Mouse (Mus musculus) hindbrain, embryonic 13.5 days (tissue): ENCODE results near the gene Inpp5k. TPM values are rescaled to one million over a fixed set of nuclear protein-coding genes. Genes with fewer than 3 reads are reported as not detected.
A peak's percentile ranks its signal among the peaks of the same experiment; 100 is the strongest.

Experiments
- ATAC-seq: fragments of 200-750 bp; cut with Nextera tagmentation; 2 replicates; pipeline ENCODE4 v1.8.0; 2017; ENCODE audit warnings: moderate TSS enrichment; ENCODE audit not compliant: low FRiP score
- H3K27ac ChIP-seq: fragments of 300-500 bp; sonication (generic); 2 replicates; pipeline ENCODE4 v1.5.1; 2015; ENCODE audit warnings: inconsistent platforms, mild to moderate bottlenecking, moderate library complexity
- H3K27me3 ChIP-seq: fragments of 300-500 bp; sonication (generic); 2 replicates; pipeline ENCODE4 v1.6.1; 2015; ENCODE audit warnings: mild to moderate bottlenecking, inconsistent platforms
- H3K36me3 ChIP-seq: fragments of 300-500 bp; sonication (generic); 2 replicates; pipeline ENCODE4 v1.6.1; 2015; ENCODE audit warnings: mild to moderate bottlenecking, inconsistent platforms
- H3K4me1 ChIP-seq: fragments of 300-500 bp; sonication (generic); replicated peaks from 2 replicates; pipeline ENCODE4 v1.6.1; 2015; ENCODE audit warnings: inconsistent platforms
- H3K4me2 ChIP-seq: fragments of 300-500 bp; sonication (generic); 2 replicates; pipeline ENCODE4 v1.6.1; 2015; ENCODE audit warnings: inconsistent platforms, mild to moderate bottlenecking, moderate library complexity
- H3K4me3 ChIP-seq: fragments of 300-500 bp; sonication (generic); 2 replicates; pipeline ENCODE4 v1.5.1; 2015; ENCODE audit warnings: mild to moderate bottlenecking, inconsistent platforms
- H3K9ac ChIP-seq: fragments of 300-500 bp; sonication (generic); 2 replicates; pipeline ENCODE4 v1.6.1; 2015; ENCODE audit warnings: mild to moderate bottlenecking, inconsistent platforms
- H3K9me3 ChIP-seq: fragments of 300-500 bp; sonication (generic); 2 replicates; pipeline ENCODE4 v1.6.1; 2016; ENCODE audit warnings: inconsistent platforms
- WGBS: fragments of 180-500 bp; shearing (Covaris S2); methylation state at CpG from one replicate; pipeline ENCODE4 v1.1.7; 2015; 5-methylcytosine and 5-hydroxymethylcytosine counted together
- polyA plus RNA-seq: library from polyadenylated mRNA; unstranded; fragments of >200 nt; fragmentation: Nextera tagmentation; extraction: Ambion mirVana; gene quantifications from 2 replicates; pipeline ENCODE4 v1.2.1, GENCODE M21; 2015

Gene Inpp5k
- 38.8 and 41.2 TPM in 2 replicates for polyA plus RNA-seq

DNA sequence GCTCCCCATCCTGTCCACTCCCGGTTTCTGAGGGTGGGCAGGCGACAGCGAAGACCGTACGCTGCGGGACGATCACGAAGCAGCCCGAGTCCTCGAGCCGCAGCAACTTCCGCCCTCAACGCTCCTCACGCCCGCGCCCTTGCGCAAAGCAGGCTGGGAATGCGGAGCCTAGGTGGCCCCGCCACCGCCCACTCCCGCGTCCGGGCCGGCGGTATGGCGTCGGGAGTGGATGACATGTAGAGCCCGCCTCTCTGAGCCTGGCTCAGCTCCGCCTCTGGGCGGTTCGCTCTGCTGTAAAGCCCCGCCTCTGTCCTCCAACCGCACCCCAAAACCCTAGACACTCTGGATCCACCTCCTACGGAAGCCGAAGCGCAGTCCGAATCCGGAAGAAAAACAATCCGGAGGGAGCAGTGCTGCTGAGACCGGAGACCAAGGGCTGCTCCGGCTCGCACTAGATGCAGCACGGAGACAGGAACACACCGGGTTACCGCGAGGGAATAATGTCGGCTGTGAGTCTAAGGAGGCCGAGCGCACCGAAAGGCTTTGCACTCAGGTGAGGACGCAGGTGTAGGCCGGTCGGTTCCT lies at the start of gene Inpp5k:
Inpp5k (plus strand) TSS at position 344 of the 585 bp plus-strand sequence.
- peaks cover 55% of the 10 kb centered on the region for H3K36me3 ChIP-seq
- peak; percentile 99 for ATAC-seq
- no peaks in the 10 kb centered on the region for H3K27me3 ChIP-seq
- no peaks in the 10 kb centered on the region for H3K9me3 ChIP-seq
- H3K4me1 ChIP-seq, result peaks cover 28% of the 10 kb centered on the region
- H3K27ac ChIP-seq, result peak within 1 kb of the TSS; percentile 86
- WGBS, result under 1% methylated on average over 53 of the region's 53 CpGs
- peak within 1 kb of the TSS; percentile 77 for H3K4me2 ChIP-seq
- H3K4me3 ChIP-seq, result peak within 1 kb of the TSS; percentile 68
- peak within 1 kb of the TSS; percentile 82 for H3K9ac ChIP-seq

DNA sequence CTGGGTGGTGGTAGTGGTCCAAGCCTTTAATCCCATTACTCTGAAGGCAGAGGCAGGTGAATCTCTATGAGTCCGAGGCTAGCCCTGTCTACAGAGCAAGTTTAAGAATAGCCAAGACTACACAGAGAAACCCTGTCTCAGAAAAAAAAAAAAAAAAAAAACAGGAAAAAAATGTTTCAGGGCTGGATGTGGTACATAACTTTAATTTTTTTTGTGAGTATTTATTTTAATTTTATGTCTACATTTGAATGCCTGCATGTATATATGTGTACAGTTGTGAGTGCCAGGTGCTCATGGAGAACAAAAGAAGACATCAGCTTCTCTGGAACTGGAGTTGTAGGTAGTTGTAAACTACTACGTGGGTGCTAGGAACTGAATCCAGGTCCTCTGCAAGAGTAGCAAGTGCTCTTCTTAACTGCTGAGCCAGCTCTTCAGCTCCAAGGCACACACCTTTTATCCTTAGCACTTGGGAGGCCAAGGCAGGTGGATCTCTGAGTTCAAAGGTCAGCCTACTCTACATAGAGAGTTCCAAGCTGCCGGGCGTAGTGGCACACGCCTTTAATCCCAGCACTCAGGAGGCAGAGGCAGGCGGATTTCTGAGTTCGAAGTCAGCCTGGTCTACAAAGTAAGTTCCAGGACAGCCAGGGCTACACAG lies 49.2 kb upstream of the Inpp5k start:
- Histone ChIP-seq H3K36me3 (no peaks in the 10 kb centered on the region), H3K9me3 (no peaks in the 10 kb centered on the region), H3K4me2 (no peak overlapping the region), H3K27ac (no peak overlapping the region), H3K9ac (no peak overlapping the region), H3K4me3 (no peak overlapping the region), H3K27me3 (no peaks in the 10 kb centered on the region), H3K4me1 (peaks cover 8% of the 10 kb centered on the region)
- WGBS, result 94% methylated on average over 7 of the region's 7 CpGs
- no peak for ATAC-seq

DNA sequence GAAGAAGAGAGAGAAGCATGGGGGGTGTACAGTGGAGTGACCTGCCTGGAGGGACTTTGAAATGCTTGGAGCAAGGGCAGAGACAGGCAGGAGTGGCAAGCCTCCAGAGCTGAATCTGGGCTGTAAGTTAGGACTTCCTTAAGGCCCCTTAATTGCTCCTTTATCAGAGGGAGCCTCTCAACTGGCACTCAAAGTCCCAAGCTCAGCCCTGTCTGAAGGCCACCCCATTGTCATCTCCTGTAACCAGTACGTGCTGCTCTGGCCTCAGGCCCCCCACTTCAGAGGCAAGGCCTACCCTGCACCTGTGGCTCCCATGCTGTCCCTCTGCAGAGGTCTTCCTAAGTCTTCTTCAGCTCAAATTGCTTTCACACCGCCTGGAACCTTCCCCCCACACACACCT lies 47.3 kb upstream of the Inpp5k start:
- Histone ChIP-seq H3K4me3 (no peak overlapping the region), H3K9ac (no peak overlapping the region), H3K9me3 (no peaks in the 10 kb centered on the region), H3K4me1 (peaks cover 8% of the 10 kb centered on the region), H3K27ac (no peak overlapping the region), H3K4me2 (no peak overlapping the region), H3K36me3 (no peaks in the 10 kb centered on the region), H3K27me3 (no peaks in the 10 kb centered on the region)
- 63% methylated on average over 2 of the region's 2 CpGs for WGBS
- no peak for ATAC-seq

DNA sequence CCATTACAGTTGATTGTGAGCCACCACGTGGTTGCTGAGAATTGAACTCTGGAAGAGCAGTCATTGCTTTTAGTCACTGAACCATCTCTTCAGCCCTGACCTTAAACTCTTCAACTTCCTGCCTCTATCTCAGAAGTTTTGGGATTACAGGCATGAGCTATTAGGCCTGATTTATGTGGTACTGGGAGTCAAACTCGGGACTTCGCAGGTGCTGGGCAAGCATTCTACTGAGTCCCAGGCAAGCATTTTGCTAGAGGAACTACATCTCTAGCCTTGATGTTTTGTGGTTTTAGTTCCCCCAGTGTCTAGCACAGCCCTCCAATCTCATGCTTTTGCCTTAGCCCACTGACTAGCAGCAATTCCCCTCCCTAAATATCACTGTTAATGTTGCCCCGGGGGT lies 45.7 kb upstream of the Inpp5k start:
- H3K9ac ChIP-seq, result no peak overlapping the region
- no peaks in the 10 kb centered on the region for H3K9me3 ChIP-seq
- no peak for ATAC-seq
- H3K4me1 ChIP-seq, result peaks cover 23% of the 10 kb centered on the region
- no peak overlapping the region for H3K27ac ChIP-seq
- WGBS, result 92% methylated on average over 4 of the region's 4 CpGs
- no peaks in the 10 kb centered on the region for H3K36me3 ChIP-seq
- H3K4me2 ChIP-seq, result no peak overlapping the region
- H3K4me3 ChIP-seq, result no peak overlapping the region
- H3K27me3 ChIP-seq, result no peaks in the 10 kb centered on the region

DNA sequence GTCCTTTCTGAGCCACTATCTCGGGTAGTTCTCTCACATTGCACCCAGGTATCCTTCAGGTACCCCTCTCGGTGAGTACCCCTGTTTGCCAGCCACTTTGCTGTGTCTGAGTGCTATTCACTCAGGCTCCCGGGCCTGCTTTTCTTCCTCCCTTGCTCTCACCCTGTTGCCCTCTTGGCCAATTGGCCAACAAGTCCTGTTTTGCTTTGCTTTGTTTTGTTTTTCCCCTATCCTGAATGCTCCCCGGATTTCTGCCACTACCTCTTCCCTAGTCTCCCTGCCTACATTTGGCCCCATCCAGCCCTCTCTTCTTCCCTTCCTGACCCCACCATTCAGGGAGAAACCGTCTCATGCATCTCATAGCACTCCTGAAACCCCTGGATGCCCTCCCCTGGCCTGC lies 44.8 kb upstream of the Inpp5k start:
- no peak overlapping the region for H3K9ac ChIP-seq
- no peak overlapping the region for H3K4me2 ChIP-seq
- no peak overlapping the region for H3K4me3 ChIP-seq
- no peaks in the 10 kb centered on the region for H3K9me3 ChIP-seq
- 83% methylated on average over 5 of the region's 5 CpGs for WGBS
- no peaks in the 10 kb centered on the region for H3K36me3 ChIP-seq
- no peaks in the 10 kb centered on the region for H3K27me3 ChIP-seq
- ATAC-seq, result no peak
- H3K4me1 ChIP-seq, result peaks cover 30% of the 10 kb centered on the region
- no peak overlapping the region for H3K27ac ChIP-seq

DNA sequence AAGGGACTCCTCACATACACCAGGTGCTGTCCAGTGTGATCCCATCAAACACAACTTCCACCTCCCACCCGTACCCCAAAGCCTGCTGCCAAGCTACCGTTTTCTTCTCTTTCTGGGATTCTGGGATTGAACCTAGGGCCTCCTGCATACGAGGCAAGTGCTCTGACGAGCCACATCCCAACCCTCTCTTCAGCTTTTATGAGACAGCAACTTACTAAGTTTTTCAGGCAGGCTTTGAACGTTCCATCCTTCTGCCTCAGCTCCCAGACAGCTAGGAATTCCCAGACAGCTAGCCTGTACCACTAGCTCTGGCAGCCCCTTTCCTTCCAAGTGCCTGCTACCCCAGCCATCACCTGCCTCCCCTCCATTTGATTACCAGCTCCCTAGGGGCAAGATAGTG lies 43.8 kb upstream of the Inpp5k start:
- H3K27ac ChIP-seq, result no peak overlapping the region
- no peaks in the 10 kb centered on the region for H3K27me3 ChIP-seq
- H3K4me3 ChIP-seq, result no peak overlapping the region
- peak overlapping the region; percentile 94; the same call in 1 of the 2 replicates for H3K4me2 ChIP-seq
- peaks cover 8% of the 10 kb centered on the region for H3K36me3 ChIP-seq
- ATAC-seq, result no peak
- H3K4me1 ChIP-seq, result peaks cover 39% of the 10 kb centered on the region
- WGBS, result 81% methylated on average over 5 of the region's 5 CpGs
- H3K9me3 ChIP-seq, result no peaks in the 10 kb centered on the region
- no peak overlapping the region; the same call in 1 of the 2 replicates for H3K9ac ChIP-seq

DNA sequence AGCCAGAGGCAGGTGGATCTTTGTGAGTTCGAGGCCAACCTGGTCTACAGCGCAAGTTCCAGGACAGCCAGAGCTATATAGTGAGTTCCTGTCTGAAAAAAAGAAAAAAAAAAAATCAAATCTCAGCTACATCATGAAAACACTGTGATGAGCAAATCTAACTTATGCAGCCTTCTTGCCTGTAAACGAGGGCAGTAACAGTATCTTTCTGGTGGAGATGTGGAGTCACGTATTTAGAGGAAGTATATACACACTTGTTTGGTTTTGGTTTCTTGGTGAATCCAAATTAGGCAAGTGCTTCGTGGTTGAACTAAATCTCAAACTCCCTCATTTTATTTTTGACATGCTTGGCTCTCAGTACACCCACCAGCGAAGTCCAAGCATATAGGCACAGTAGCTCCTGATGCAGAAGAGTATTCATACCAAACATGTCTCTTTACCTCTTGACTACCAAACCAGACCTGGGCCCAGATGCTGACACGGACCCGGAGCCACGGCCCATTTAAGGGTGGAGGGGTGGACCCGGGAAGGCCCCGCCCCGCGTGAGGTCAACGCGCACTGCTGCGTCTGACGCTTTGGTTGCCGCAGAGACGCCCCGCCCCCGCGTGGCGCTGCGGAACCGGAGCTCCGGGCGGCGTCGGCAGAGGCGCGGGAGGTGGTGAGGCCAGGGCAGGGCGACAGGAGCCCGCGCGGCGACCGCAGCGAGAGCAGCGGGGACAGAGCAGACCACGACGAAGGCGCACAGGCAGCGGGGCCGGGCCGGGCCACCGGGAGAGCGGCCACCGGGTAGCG lies 43.1 kb upstream of the Inpp5k start, which contains the start of gene Pitpna:
Pitpna (plus strand) TSS at position 605 of the 792 bp plus-strand sequence.
- peak within 1 kb of the TSS; percentile 98 for H3K4me3 ChIP-seq
- peak; percentile 91 for ATAC-seq
- H3K9me3 ChIP-seq, result no peaks in the 10 kb centered on the region
- peak within 1 kb of the TSS; percentile 99 for H3K9ac ChIP-seq
- peak within 1 kb of the TSS; percentile 94 for H3K4me2 ChIP-seq
- H3K27me3 ChIP-seq, result no peaks in the 10 kb centered on the region
- H3K4me1 ChIP-seq, result peaks cover 39% of the 10 kb centered on the region
- WGBS, result 6% methylated on average over 49 of the region's 49 CpGs
- peak within 1 kb of the TSS; percentile 92 for H3K27ac ChIP-seq
- H3K36me3 ChIP-seq, result peaks cover 15% of the 10 kb centered on the region

DNA sequence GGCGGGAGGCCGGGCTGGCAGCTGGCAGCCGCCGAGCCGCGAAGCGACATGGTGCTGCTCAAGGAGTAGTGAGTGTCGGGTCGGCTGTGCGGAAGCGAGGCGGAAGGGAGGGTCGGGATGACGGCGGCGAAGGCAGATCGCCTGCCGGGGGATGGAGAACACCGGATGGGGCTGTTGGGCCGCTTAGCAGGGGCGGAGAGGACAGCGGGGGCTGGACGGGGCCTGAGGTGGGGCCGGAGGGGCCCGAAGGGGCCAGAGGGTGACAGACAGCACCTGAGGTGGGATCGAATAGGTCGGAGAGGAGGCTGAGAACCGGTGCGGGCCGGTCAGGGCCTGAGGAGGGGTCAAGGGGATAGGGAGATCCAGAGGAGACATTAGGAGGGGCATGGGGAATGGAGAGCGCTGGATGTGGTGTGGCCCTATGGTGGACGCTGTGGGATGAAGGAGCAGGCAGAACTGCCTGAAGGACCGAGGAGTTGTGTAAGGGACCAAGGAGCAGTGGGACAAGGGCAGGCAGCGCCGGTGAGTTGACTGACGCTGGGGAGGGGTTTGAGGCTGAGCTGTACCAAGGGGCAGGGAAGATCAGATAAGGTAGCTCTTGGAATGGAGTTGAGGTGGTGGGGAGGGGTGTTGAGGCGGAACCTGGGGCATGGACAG lies 42.4 kb upstream of the Inpp5k start:
- peak overlapping the region; percentile 98 for H3K4me3 ChIP-seq
- no peaks in the 10 kb centered on the region for H3K27me3 ChIP-seq
- peak overlapping the region; percentile 99 for H3K9ac ChIP-seq
- peak; percentile 84 for ATAC-seq
- H3K4me1 ChIP-seq, result peaks cover 39% of the 10 kb centered on the region
- peak overlapping the region; percentile 94 for H3K4me2 ChIP-seq
- H3K36me3 ChIP-seq, result peaks cover 22% of the 10 kb centered on the region
- H3K9me3 ChIP-seq, result no peaks in the 10 kb centered on the region
- WGBS, result 2% methylated on average over 37 of the region's 37 CpGs
- H3K27ac ChIP-seq, result peak overlapping the region; percentile 92

DNA sequence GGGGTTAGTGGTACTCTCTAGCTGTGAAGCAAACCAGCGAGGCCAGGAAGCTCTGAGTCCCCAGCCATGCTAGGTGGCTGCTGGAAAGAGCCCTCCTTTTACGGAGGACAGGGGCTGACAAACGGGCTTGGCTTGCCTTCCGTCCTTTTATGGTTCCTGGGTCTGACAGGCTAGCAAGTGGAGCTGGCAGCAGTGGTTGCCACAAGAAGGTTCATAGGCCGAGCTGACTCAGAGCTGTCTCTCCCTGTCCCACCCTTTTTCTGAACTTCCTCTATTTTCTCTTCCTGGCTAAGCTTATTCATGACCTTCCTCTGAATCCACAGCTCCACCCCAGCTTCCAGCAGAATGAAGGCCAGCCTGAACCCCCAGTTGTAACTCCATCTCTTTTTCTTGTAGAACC lies 38.2 kb upstream of the Inpp5k start:
- no peaks in the 10 kb centered on the region for H3K27me3 ChIP-seq
- no peak overlapping the region for H3K4me3 ChIP-seq
- H3K4me2 ChIP-seq, result no peak overlapping the region
- no peaks in the 10 kb centered on the region for H3K9me3 ChIP-seq
- no peak overlapping the region for H3K9ac ChIP-seq
- no peak for ATAC-seq
- WGBS, result 96% methylated on average over 5 of the region's 5 CpGs
- peaks cover 33% of the 10 kb centered on the region for H3K4me1 ChIP-seq
- peaks cover 62% of the 10 kb centered on the region for H3K36me3 ChIP-seq
- no peak overlapping the region for H3K27ac ChIP-seq

DNA sequence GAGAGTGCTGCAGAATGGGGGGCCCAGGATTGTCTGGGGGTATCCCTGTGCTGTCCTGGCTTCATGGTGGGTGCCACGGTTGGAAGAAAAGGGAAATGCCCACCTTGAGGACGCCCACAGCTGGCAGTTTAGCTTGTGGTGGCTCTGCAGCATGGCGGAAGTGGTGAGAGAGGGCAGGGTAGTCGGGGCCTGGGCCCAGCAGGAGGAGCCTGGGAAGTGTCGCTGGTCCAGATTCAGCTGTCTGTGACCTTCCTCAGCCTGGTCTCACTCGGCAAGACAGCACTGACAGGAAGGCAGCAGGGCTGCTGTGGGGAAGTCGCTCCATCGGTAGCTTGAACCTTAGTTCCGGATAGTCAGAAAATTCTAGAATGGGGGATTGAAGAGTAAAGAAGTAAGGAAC lies 36.4 kb upstream of the Inpp5k start:
- Histone ChIP-seq H3K4me2 (no peak overlapping the region), H3K9me3 (no peaks in the 10 kb centered on the region), H3K9ac (no peak overlapping the region), H3K4me3 (no peak overlapping the region), H3K27ac (no peak overlapping the region), H3K4me1 (peaks cover 22% of the 10 kb centered on the region), H3K27me3 (no peaks in the 10 kb centered on the region), H3K36me3 (peaks cover 76% of the 10 kb centered on the region)
- 86% methylated on average over 9 of the region's 9 CpGs for WGBS
- ATAC-seq, result no peak

DNA sequence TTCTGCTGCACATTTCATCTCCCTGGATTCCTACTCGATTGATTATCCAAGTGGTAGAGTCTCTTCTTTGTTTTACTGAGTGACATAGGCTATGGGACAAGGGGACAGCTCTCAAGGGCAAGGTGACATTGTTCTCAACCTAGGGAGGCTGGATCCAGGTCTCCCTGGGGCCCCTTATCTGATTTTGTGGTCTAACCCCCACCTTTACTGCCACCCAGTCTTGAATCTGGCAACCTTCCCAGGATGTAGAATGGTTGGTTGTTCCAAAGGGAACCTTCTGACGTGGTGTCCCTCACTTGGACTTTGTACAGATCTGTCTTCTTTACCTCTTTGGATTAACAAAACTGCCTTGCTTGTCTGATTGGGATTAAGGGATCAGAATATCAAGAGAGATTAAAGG lies 35.4 kb upstream of the Inpp5k start:
- peaks cover 82% of the 10 kb centered on the region for H3K36me3 ChIP-seq
- H3K27ac ChIP-seq, result no peak overlapping the region
- 87% methylated on average over 2 of the region's 2 CpGs for WGBS
- peaks cover 13% of the 10 kb centered on the region for H3K4me1 ChIP-seq
- H3K4me2 ChIP-seq, result no peak overlapping the region
- no peak for ATAC-seq
- no peaks in the 10 kb centered on the region for H3K27me3 ChIP-seq
- no peak overlapping the region for H3K4me3 ChIP-seq
- H3K9me3 ChIP-seq, result no peaks in the 10 kb centered on the region
- no peak overlapping the region for H3K9ac ChIP-seq

DNA sequence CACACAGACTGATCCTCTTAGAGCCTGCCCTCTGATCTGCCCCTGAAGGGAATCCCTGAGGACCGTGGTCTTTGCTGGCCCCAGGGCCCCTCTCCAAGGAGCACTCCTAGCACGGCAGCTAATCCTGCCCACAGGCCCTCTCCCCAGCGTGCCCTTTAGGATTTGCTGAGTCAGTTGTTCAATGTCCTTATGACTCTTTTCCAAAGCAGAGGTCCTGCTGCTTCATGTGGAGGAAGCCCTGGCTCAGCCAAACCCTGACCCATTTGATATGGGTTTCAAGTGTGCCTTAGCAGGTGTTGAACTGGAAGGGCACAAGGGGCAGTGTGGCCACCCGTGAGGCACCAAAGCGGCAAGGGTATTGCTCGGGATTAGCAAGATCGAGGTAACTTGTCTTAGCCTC lies 35.0 kb upstream of the Inpp5k start:
- no peak for ATAC-seq
- Histone ChIP-seq H3K27ac (no peak overlapping the region), H3K36me3 (peaks cover 86% of the 10 kb centered on the region), H3K9me3 (no peaks in the 10 kb centered on the region), H3K4me1 (0 out of 2 replicates have a peak, but pooled peaks cover 11% of the 10 kb centered on the region), H3K4me3 (no peak overlapping the region), H3K27me3 (no peaks in the 10 kb centered on the region), H3K4me2 (no peak overlapping the region), H3K9ac (no peak overlapping the region)
- 76% methylated on average over 7 of the region's 7 CpGs for WGBS
